Mouse (Mus musculus): Measurements from ENCODE around the gene Fhit.

Gene Fhit

GRCm38 (mm10) chr14:9606584-9607377, 1555.1 kb downstream of the Fhit start:
- in situ Hi-C loops (cut with MboI), result no loop called here

GRCm38 (mm10) chr14:9600271-9600670, 1561.6 kb downstream of the Fhit start:
- in situ Hi-C loops (cut with MboI), result no loop called here

- in situ Hi-C loops (cut with MboI), result no loop called here
These were observed 1564.3 kb downstream of the Fhit start for GRCm38 (mm10) chr14:9597460-9597977.

- in situ Hi-C loops (cut with MboI), result no loop called here
These were observed 1572.7 kb downstream of the Fhit start for GRCm38 (mm10) chr14:9589121-9589520.

- in situ Hi-C loops (cut with MboI), result no loop called here
These were observed 1573.9 kb downstream of the Fhit start for GRCm38 (mm10) chr14:9587900-9588299.

GRCm38 (mm10) chr14:9583227-9584155, 1578.3 kb downstream of the Fhit start:
- in situ Hi-C loops (cut with MboI), result no loop called here

GRCm38 (mm10) chr14:9556333-9556732, 1605.5 kb downstream of the Fhit start:
- in situ Hi-C loops (cut with MboI), result no loop called here

- in situ Hi-C loops (cut with MboI), result no loop called here
These were observed 1606.0 kb downstream of the Fhit start for GRCm38 (mm10) chr14:9555807-9556206.

- in situ Hi-C loops (cut with MboI), result no loop called here
These were observed 1609.7 kb downstream of the Fhit start for GRCm38 (mm10) chr14:9552149-9552548.

- in situ Hi-C loops (cut with MboI), result no loop called here
These were observed 1613.9 kb downstream of the Fhit start for GRCm38 (mm10) chr14:9547952-9548351.

GRCm38 (mm10) chr14:9544364-9544763, 1617.5 kb downstream of the Fhit start:
- in situ Hi-C loops (cut with MboI), result no loop called here

GRCm38 (mm10) chr14:9535491-9535890, 1626.3 kb downstream of the Fhit start:
- in situ Hi-C loops (cut with MboI), result no loop called here

- in situ Hi-C loops (cut with MboI), result no loop called here
These were observed 1632.6 kb downstream of the Fhit start for GRCm38 (mm10) chr14:9529247-9529646.

- in situ Hi-C loops (cut with MboI), result no loop called here
These were observed 1635.7 kb downstream of the Fhit start for GRCm38 (mm10) chr14:9526136-9526535.

- in situ Hi-C loops (cut with MboI), result no loop called here
These were observed 1644.2 kb downstream of the Fhit start for GRCm38 (mm10) chr14:9517651-9518050.

GRCm38 (mm10) chr14:9509678-9510077, 1652.2 kb downstream of the Fhit start:
- in situ Hi-C loops (cut with MboI), result no loop called here
